Mouse (Mus musculus) hematopoietic stem cell, adult 5-6 weeks (primary cell): ENCODE measurements around the gene Gabrb2. TPM values are rescaled to one million over a fixed set of nuclear protein-coding genes. Genes with fewer than 3 reads are reported as not detected.
A peak's percentile ranks its signal among the peaks of the same experiment; 100 is the strongest.

Experiments
- ATAC-seq, 2 experiments: fragments of 125-278 bp in 1 of 2; replicated peaks in 1 of 2; 2 replicates each; pipeline ENCODE4 v1.8.0; 2016 to 2017; ENCODE audit warnings: inconsistent platforms in 2 of 2, mild to moderate bottlenecking in 2 of 2, moderate number of reproducible peaks in 2 of 2, low read depth in 1 of 2, moderate TSS enrichment in 1 of 2; ENCODE audit not compliant: low FRiP score in 2 of 2, poor library complexity in 2 of 2, severe bottlenecking in 2 of 2, insufficient read depth in 1 of 2, low TSS enrichment in 1 of 2
- total RNA-seq: library from RNA; stranded (forward); fragments of 172-1452, 232-1000 nt; gene quantifications from 2 replicates; pipeline ENCODE4 v1.2.3, GENCODE M21; 2017

Gabrb2 gene
- not detected in 2 replicates for total RNA-seq

GRCm38 (mm10) chr11:42418996-42419782, at the start of gene Gabrb2:
TSS of gene Gabrb2 (plus strand) at chr11:42419757.
- ATAC-seq, result no peak

GRCm38 (mm10) chr11:42378983-42379382, 40.6 kb upstream of the Gabrb2 start:
- ATAC-seq, result no peak

- no peak for ATAC-seq
These were observed 33.1 kb upstream of the Gabrb2 start for GRCm38 (mm10) chr11:42386486-42386885.

- no peak for ATAC-seq
These were observed 28.8 kb upstream of the Gabrb2 start for GRCm38 (mm10) chr11:42390682-42391290.

GRCm38 (mm10) chr11:42393451-42393850, 26.1 kb upstream of the Gabrb2 start:
- ATAC-seq, result no peak

- ATAC-seq, result no peak
These were observed 455 bp downstream of the Gabrb2 start for GRCm38 (mm10) chr11:42419791-42420633.

- ATAC-seq, result no peak
These were observed 1.3 kb downstream of the Gabrb2 start for GRCm38 (mm10) chr11:42420634-42421470.

- peak in 1 of 2 experiments; percentile 32; a peak in 1 of 4 replicates for ATAC-seq
These were observed 3.7 kb downstream of the Gabrb2 start for GRCm38 (mm10) chr11:42423231-42423630.

GRCm38 (mm10) chr11:42431495-42431894, 11.9 kb downstream of the Gabrb2 start:
- ATAC-seq, result no peak

- no peak for ATAC-seq
These were observed 19.4 kb downstream of the Gabrb2 start for GRCm38 (mm10) chr11:42438978-42439377.

- ATAC-seq, result no peak
These were observed 24.1 kb downstream of the Gabrb2 start for GRCm38 (mm10) chr11:42443641-42444040.

- no peak for ATAC-seq
These were observed 29.4 kb downstream of the Gabrb2 start for GRCm38 (mm10) chr11:42448929-42449328.

- ATAC-seq, result no peak
These were observed 44.6 kb downstream of the Gabrb2 start for GRCm38 (mm10) chr11:42464136-42464535.

- ATAC-seq, result no peak
These were observed 48.8 kb downstream of the Gabrb2 start for GRCm38 (mm10) chr11:42468381-42468780.

- no peak for ATAC-seq
These were observed 55.0 kb downstream of the Gabrb2 start for GRCm38 (mm10) chr11:42474523-42474922.

GRCm38 (mm10) chr11:42487625-42488024, 68.1 kb downstream of the Gabrb2 start:
- ATAC-seq, result no peak

GRCm38 (mm10) chr11:42501166-42501565, 81.6 kb downstream of the Gabrb2 start:
- ATAC-seq, result no peak
